Mouse (Mus musculus) midbrain, embryonic 16.5 days (tissue): ENCODE measurements around the gene Vcan. TPM values are rescaled to one million over a fixed set of nuclear protein-coding genes. Genes with fewer than 3 reads are reported as not detected.
A peak's percentile ranks its signal among the peaks of the same experiment; 100 is the strongest.

ENCODE experiments used
- ATAC-seq: fragments of 200-750 bp; cut with Nextera tagmentation; 2 replicates; pipeline ENCODE4 v1.8.0; 2017; ENCODE audit warnings: moderate TSS enrichment
- H3K27ac ChIP-seq: fragments of 300-500 bp; sonication (generic); 2 replicates; pipeline ENCODE4 v1.5.1; 2014; ENCODE audit warnings: mild to moderate bottlenecking, low read length, mixed read lengths
- H3K27me3 ChIP-seq: fragments of 300-500 bp; sonication (generic); 2 replicates; pipeline ENCODE4 v1.6.1; 2014; ENCODE audit warnings: low read depth, low read length, mixed read lengths; ENCODE audit not compliant: control insufficient read depth, insufficient read depth
- H3K36me3 ChIP-seq: fragments of 300-500 bp; sonication (generic); 2 replicates; pipeline ENCODE4 v1.6.1; 2014; ENCODE audit warnings: mild to moderate bottlenecking, low read length, moderate library complexity, mixed read lengths; ENCODE audit not compliant: control insufficient read depth, insufficient read depth
- H3K4me1 ChIP-seq: fragments of 300-500 bp; sonication (generic); 2 replicates; pipeline ENCODE4 v1.6.1; 2014; ENCODE audit warnings: mild to moderate bottlenecking, low read length, mixed read lengths; ENCODE audit not compliant: control insufficient read depth, insufficient read depth
- H3K4me2 ChIP-seq: fragments of 300-500 bp; sonication (generic); 2 replicates; pipeline ENCODE4 v1.6.1; 2014; ENCODE audit warnings: mild to moderate bottlenecking, low read length, mixed read lengths
- H3K4me3 ChIP-seq: fragments of 300-500 bp; sonication (generic); 2 replicates; pipeline ENCODE4 v1.5.1; 2014; ENCODE audit warnings: low read depth, mild to moderate bottlenecking, low read length, moderate library complexity, mixed read lengths
- H3K9ac ChIP-seq: fragments of 300-500 bp; sonication (generic); 2 replicates; pipeline ENCODE4 v1.6.1; 2014; ENCODE audit warnings: low read depth, low read length, mixed read lengths
- H3K9me3 ChIP-seq: fragments of 300-500 bp; sonication (generic); replicated peaks from 2 replicates; pipeline ENCODE4 v1.6.1; 2014; ENCODE audit warnings: mild to moderate bottlenecking, low read length, mixed read lengths; ENCODE audit not compliant: control insufficient read depth, poor library complexity, severe bottlenecking
- WGBS: fragments of 180-500 bp; shearing (Covaris S2); extraction: QIAGEN DNeasy Blood & Tissue Kit; methylation state at CpG from one replicate; pipeline ENCODE4 v1.1.7; 2014; 5-methylcytosine and 5-hydroxymethylcytosine counted together
- polyA plus RNA-seq: library from polyadenylated mRNA; unstranded; fragments of >200 nt; fragmentation: Nextera tagmentation; extraction: Ambion mirVana; gene quantifications from 2 replicates; pipeline ENCODE4 v1.2.1, GENCODE M21; 2015

Gene Vcan
- polyA plus RNA-seq, 1 experiment from 2014 or later, result 21.5 TPM

- ATAC-seq, result peak; percentile 47
- Histone ChIP-seq H3K4me2 (peak overlapping the region; percentile 99), H3K4me3 (peak overlapping the region; percentile 67), H3K27me3 (0 out of 2 replicates have a peak, but pooled peaks cover 3% of the 10 kb centered on the region), H3K9ac (peak overlapping the region; percentile 76), H3K27ac (peak overlapping the region; percentile 28), H3K4me1 (peaks cover 9% of the 10 kb centered on the region), H3K9me3 (no peaks in the 10 kb centered on the region), H3K36me3 (no peaks in the 10 kb centered on the region)
- WGBS, result 2% methylated on average over 31 of the region's 31 CpGs
These were observed 3.3 kb downstream of the Vcan start for GRCm38 (mm10) chr13:89738776-89739695.

GRCm38 (mm10) chr13:89738275-89738674 is 4.0 kb downstream of the Vcan start:
- Histone ChIP-seq H3K9me3 (no peaks in the 10 kb centered on the region), H3K4me3 (peak overlapping the region; percentile 67; the same call in 1 of the 2 replicates), H3K4me2 (peak overlapping the region; percentile 99), H3K27ac (no peak overlapping the region), H3K36me3 (no peaks in the 10 kb centered on the region), H3K9ac (no peak overlapping the region), H3K4me1 (peaks cover 9% of the 10 kb centered on the region), H3K27me3 (no peaks in the 10 kb centered on the region)
- WGBS, result 41% methylated on average over 2 of the region's 2 CpGs
- ATAC-seq, result no peak

GRCm38 (mm10) chr13:89735111-89735510 is 7.2 kb downstream of the Vcan start:
- H3K4me2 ChIP-seq, result no peak overlapping the region
- no peak overlapping the region for H3K9ac ChIP-seq
- H3K4me1 ChIP-seq, result peaks cover 4% of the 10 kb centered on the region
- no peak overlapping the region for H3K4me3 ChIP-seq
- H3K9me3 ChIP-seq, result no peaks in the 10 kb centered on the region
- H3K27me3 ChIP-seq, result no peaks in the 10 kb centered on the region
- WGBS, result 68% methylated on average over 5 of the region's 5 CpGs
- no peaks in the 10 kb centered on the region for H3K36me3 ChIP-seq
- H3K27ac ChIP-seq, result no peak overlapping the region
- ATAC-seq, result no peak

GRCm38 (mm10) chr13:89726492-89726891 is 15.8 kb downstream of the Vcan start:
- Histone ChIP-seq H3K4me1 (no peaks in the 10 kb centered on the region), H3K36me3 (no peaks in the 10 kb centered on the region; the same call in 1 of the 2 replicates), H3K27ac (no peak overlapping the region), H3K9ac (no peak overlapping the region), H3K4me3 (no peak overlapping the region), H3K27me3 (no peaks in the 10 kb centered on the region), H3K4me2 (no peak overlapping the region), H3K9me3 (no peaks in the 10 kb centered on the region)
- no peak for ATAC-seq
- WGBS, result 75% methylated on average over 2 of the region's 2 CpGs

GRCm38 (mm10) chr13:89720497-89720896 is 21.8 kb downstream of the Vcan start:
- Histone ChIP-seq H3K4me2 (no peak overlapping the region), H3K27ac (no peak overlapping the region), H3K9ac (no peak overlapping the region), H3K9me3 (no peaks in the 10 kb centered on the region), H3K4me1 (no peaks in the 10 kb centered on the region), H3K4me3 (no peak overlapping the region), H3K36me3 (no peaks in the 10 kb centered on the region; the same call in 1 of the 2 replicates), H3K27me3 (no peaks in the 10 kb centered on the region)
- no peak for ATAC-seq
- WGBS, result 56% methylated on average over 3 of the region's 3 CpGs

- 89% methylated on average over 4 of the region's 4 CpGs for WGBS
- H3K4me1 ChIP-seq, result no peaks in the 10 kb centered on the region
- no peak overlapping the region for H3K27ac ChIP-seq
- no peak for ATAC-seq
- H3K9ac ChIP-seq, result no peak overlapping the region
- H3K36me3 ChIP-seq, result peaks cover 7% of the 10 kb centered on the region; the same call in 1 of the 2 replicates
- H3K4me3 ChIP-seq, result no peak overlapping the region
- no peaks in the 10 kb centered on the region for H3K27me3 ChIP-seq
- no peak overlapping the region for H3K4me2 ChIP-seq
- H3K9me3 ChIP-seq, result no peaks in the 10 kb centered on the region
These were observed 32.7 kb downstream of the Vcan start for GRCm38 (mm10) chr13:89709497-89710201.

GRCm38 (mm10) chr13:89708151-89708927 is 34.0 kb downstream of the Vcan start:
- 87% methylated on average over 7 of the region's 7 CpGs for WGBS
- Histone ChIP-seq H3K27me3 (no peaks in the 10 kb centered on the region), H3K4me2 (no peak overlapping the region), H3K27ac (no peak overlapping the region), H3K4me1 (no peaks in the 10 kb centered on the region), H3K36me3 (peaks cover 17% of the 10 kb centered on the region; the same call in 1 of the 2 replicates), H3K9ac (no peak overlapping the region), H3K4me3 (no peak overlapping the region), H3K9me3 (no peaks in the 10 kb centered on the region)
- no peak for ATAC-seq

GRCm38 (mm10) chr13:89702395-89702794 is 39.9 kb downstream of the Vcan start:
- Histone ChIP-seq H3K27ac (no peak overlapping the region), H3K4me2 (no peak overlapping the region), H3K4me3 (no peak overlapping the region), H3K9ac (no peak overlapping the region), H3K4me1 (no peaks in the 10 kb centered on the region), H3K36me3 (peaks cover 16% of the 10 kb centered on the region; the same call in 1 of the 2 replicates), H3K9me3 (peaks cover 5% of the 10 kb centered on the region; the same call in 1 of the 2 replicates), H3K27me3 (no peaks in the 10 kb centered on the region)
- no peak for ATAC-seq
- WGBS, result 87% methylated on average over 4 of the region's 4 CpGs
